Mouse (Mus musculus): ENCODE results near the gene Zmat5.

- TF ChIP-seq CTCF (IDR thresholded peaks at IDR 0.05; ENCODE audit: control insufficient read depth, insufficient read depth, low read length) (no peak), POLR2A (IDR thresholded peaks at IDR 0.05; ENCODE audit: borderline replicate concordance, control insufficient read depth, low read depth, low read length) (no peak)
Measured at GRCm38 (mm10) chr11:4757789-4758158, 53.3 kb downstream of the Zmat5 start.
